Mouse (Mus musculus): ENCODE data around the gene Arl15.

Gene Arl15

DNA sequence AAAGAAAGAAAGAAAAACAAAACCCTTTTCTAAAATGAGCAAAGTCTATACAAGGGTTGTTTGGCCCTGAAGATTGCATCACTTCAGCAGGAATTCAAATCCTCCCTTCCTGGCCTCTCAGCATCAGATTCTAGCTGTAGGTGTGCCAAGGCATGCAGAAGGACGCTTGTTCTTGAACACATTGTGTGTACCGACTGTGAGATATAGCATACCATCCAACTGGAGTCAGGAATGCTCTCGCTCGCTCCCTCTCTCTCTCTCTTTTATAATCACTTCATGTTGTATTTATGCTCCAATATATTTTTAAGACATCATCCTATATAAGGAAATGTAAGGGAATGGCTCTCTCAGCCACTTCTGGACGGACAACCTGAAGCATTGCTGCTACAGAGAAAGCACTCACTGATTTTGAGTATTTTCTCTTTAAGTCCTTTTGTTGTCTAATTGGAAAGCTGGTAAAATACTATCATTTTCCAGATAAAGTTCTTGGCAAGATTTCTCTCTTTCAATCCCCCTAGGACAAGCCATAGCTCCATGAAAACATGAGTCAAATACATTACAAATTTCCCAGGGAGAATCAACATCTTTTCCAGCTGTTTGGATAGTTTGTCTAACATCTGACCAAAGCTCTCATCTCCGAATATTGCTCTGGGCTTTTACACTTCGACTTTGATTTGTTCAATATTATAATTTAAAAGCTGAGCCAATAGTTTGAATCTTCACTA lies 300.0 kb downstream of the Arl15 start:
- peak; percentile 43 to 54 for DNase-seq (ENCODE audit: low spot score in 2 of 2)

DNA sequence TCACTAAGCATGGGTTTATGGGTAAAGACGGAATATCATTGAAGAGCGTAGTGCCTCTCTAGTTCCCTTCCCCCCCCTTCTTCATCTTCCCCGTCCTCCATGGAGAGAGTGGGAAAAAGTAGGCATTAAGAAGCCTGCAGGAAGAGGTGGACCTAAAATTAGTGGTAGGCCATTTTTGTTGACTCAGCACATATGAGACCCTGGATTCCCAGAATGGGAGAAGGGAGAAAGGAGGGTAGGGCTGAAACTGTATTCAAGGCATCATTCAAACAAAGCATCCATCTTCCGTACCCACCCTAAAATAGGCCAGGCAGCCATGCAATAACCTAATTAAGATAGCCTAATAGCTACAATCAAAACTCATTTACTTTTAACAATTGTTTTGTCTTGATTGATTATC lies 301.1 kb downstream of the Arl15 start:
- DNase-seq (ENCODE audit: low spot score in 2 of 2): no peak

DNA sequence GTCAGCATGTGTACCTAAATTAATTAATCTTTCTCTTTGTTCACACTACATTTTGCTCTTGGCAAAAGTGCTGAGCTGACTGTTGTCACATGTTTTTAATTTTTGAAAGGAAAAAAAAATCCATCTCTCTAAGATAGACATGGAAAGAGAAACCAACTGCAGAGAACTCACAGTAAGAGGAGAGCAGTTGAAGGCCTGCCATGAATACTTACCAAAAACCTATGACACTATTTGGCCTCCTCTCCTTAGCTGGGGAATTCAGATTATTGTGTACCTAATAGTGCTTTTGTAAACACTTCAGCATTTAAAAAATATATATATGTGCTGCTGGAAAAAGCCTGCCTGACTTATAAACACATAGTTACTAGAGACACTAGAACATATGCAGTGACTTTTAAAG lies 302.1 kb downstream of the Arl15 start:
- peak in 1 of 2 experiments; percentile 11 for DNase-seq (ENCODE audit: low spot score in 2 of 2)

DNA sequence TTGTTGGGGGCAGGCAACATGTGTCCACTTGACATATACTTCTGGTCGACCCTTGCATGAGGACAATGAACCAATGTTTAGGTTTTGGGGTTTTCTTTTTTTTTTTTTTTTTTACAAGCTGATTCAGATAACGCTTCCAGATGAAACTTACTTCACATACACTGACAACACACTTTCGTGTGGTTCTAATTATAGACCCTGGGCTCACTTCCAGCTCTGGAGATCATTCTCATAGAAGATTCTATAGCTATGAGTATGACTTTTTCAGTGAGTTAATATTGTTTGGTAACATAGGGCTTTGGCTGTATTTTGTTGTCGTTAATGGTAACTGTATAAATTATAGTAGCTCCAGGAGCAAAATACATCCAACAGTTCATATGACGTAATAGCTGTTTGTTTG lies 306.9 kb downstream of the Arl15 start:
- no peak for DNase-seq (ENCODE audit: low spot score in 2 of 2)

DNA sequence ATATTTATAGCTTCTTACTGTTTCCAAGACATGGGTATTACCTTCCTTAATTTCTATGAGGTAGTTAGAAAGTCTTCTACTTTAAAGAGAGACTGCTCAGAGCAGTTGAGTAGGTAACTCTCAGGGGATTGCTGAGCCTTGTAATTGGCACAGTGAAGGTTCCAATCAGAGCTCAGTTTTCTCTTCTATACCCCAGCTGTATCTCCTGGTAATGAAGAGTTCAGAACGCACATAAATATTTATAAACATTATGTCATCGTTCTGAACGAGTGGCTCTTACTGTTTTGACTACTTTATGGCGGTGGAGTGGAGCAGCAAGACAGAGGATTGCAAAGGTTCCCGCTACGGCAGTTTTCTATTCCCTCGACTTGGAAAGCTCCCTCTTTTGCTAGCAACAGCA lies 311.8 kb downstream of the Arl15 start:
- DNase-seq (ENCODE audit: low spot score in 2 of 2): no peak

- no peak for DNase-seq (ENCODE audit: low spot score in 2 of 2)
Observed at GRCm38 (mm10) chr13:114107499-114107898, 313.2 kb downstream of the Arl15 start.

DNA sequence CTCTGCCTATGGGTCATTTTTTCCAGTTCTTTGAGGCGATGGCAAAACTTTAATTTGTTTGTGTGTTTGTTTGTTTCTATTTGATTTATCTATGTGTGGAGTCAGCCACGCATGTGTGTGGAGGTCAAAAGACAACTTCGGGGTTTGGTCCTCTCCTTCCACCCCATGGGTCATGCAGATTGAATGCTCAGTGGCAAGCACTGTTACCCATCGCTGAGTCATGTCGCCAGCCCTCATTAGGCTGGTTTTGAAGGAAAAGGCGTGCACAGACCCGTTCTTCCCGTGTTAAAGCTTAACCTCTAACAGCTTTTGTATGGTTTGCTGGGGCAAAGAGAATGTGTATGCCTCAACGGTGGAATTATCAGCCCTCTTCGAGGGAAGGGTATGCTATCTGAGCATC lies 315.1 kb downstream of the Arl15 start:
- no peak for DNase-seq (ENCODE audit: low spot score in 2 of 2)

- no peak for DNase-seq (ENCODE audit: low spot score in 2 of 2)
Observed at GRCm38 (mm10) chr13:114109845-114110244, 315.5 kb downstream of the Arl15 start.

GRCm38 (mm10) chr13:114113516-114113915 lies 319.2 kb downstream of the Arl15 start:
- no peak for DNase-seq (ENCODE audit: low spot score in 2 of 2)

- DNase-seq (ENCODE audit: low spot score in 2 of 2): no peak
Observed at GRCm38 (mm10) chr13:114114586-114114985, 320.3 kb downstream of the Arl15 start.

DNA sequence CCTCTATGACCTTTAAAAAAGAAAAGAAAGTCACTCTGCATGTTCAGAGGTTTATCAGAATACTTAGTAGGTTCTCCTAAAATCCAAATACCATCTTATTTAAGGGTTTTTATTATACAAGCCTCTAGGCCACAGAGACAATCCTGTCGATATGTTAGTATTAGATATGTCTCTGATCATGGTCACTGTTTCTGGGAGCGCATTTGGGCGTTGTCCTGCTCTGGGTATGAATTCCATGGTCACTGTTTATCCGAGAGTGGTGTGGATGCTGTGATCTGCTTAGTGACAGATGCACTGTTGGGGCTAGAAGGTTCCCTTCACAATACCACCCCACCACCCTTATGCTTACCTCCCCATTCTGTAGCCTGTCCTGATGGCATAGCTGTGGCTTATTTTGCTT lies 320.8 kb downstream of the Arl15 start:
- DNase-seq (ENCODE audit: low spot score in 2 of 2): no peak

- peak in 1 of 2 experiments; percentile 11 for DNase-seq (ENCODE audit: low spot score in 2 of 2)
Observed at GRCm38 (mm10) chr13:114118104-114118830, 324.0 kb downstream of the Arl15 start.

DNA sequence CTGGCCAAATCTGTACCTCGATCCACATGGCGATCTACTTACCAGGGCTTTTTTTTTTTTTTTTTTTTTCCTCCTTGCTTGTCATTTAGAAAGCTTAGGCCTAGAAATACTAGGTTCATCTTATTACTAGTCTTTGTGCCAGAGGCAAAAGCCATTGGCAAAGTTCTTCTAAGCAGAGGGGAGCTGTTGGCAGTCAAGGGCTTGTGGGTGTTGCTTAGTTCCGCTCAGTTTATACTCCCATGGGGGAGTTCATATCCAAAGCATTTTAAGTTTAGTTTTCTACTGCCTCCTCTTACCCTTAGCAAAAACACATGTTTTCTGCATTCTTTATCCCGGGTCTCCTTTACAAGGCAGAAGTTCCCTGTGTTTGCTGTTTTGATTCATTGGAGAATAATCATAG lies 325.5 kb downstream of the Arl15 start:
- DNase-seq (ENCODE audit: low spot score in 2 of 2): peak; percentile 37 to 47

GRCm38 (mm10) chr13:114121591-114121990 lies 327.3 kb downstream of the Arl15 start:
- no peak for DNase-seq (ENCODE audit: low spot score in 2 of 2)

- DNase-seq (ENCODE audit: low spot score in 2 of 2): no peak
Observed at GRCm38 (mm10) chr13:114123391-114123790, 329.1 kb downstream of the Arl15 start.

DNA sequence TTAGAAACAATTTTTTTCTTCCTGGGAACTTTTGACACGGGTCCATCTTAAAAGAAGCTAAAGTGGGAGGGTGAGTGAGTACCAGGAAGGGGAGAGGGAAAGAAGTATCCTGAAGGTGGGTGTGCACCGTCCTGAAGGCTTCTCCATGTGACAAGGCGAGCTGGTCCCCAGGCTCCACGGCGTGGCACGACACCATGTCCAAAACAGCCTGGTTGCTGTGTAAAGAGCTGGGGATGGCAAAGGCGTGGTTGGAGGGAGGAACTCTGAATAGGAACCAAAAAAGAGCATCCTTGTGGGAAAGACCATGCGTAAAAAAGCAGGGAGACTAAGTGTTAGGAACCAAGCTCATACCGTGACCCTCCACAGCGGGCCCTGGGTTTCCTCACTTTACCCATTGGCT lies 330.1 kb downstream of the Arl15 start:
- DNase-seq (ENCODE audit: low spot score in 2 of 2): no peak

GRCm38 (mm10) chr13:114124991-114125390 lies 330.7 kb downstream of the Arl15 start:
- DNase-seq (ENCODE audit: low spot score in 2 of 2): no peak

DNA sequence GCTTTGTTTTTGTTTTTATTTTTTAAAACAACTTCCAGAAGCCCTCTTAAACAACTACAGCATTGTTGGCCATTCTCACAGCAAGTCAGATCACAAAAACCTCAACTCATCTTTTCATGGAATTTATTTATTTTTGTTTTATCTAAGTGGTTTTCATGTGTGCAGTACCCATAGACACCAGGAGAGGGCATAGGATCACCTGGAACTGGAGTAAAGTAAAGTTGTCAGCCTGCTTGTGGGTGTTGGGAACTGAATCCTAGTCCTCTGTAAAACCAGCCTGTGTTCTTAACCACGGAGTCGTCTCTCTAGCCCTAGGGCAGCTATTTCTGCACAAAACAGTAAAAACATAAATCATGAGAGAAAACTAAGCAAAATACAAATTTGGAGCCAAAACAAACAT lies 334.1 kb downstream of the Arl15 start:
- no peak for DNase-seq (ENCODE audit: low spot score in 2 of 2)

GRCm38 (mm10) chr13:114129986-114130385 lies 335.7 kb downstream of the Arl15 start:
- no peak for DNase-seq (ENCODE audit: low spot score in 2 of 2)

- no peak for DNase-seq (ENCODE audit: low spot score in 2 of 2)
Observed at GRCm38 (mm10) chr13:114130566-114131319, 336.4 kb downstream of the Arl15 start.

DNA sequence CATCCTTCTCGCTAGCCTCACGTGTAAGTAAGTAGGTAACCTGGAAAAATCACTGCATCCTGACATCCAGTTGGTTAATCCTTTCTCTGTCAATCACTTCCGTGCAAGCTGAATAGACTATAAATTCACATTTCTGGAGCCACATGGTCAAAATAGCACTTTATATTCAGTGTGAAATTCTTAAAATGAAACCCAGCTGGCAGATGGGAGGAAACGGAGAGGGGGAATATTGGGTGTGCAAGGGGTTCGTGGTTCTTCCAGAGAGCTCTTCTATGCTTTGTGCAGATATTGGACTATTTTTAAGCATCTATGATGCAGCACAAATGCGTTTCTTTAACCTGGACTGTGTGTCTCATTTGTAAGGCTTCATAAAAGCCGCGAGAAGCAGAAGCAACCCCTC lies 344.6 kb downstream of the Arl15 start:
- DNase-seq (ENCODE audit: low spot score in 2 of 2): no peak

DNA sequence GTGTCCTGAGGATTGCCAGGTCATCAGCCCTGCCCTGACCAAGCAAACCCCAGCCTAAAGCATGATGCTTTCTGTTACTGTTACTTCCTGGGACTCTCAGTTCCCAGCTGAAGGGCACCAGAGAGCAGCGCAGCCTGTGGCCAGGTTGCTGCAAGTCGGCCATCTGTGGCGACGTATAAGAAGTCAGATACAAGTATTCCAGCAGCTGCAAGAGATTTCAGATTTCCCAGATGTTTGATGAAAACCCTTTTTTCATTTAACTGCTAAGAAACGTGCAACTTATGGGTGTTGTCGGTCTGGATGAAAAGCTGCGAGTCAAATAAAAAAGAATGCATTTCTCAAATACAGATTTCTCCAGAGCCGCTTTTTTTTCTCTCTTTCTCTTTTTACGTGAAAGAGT lies 345.3 kb downstream of the Arl15 start:
- DNase-seq (ENCODE audit: low spot score in 2 of 2): no peak

- DNase-seq (ENCODE audit: low spot score in 2 of 2): no peak
Observed at GRCm38 (mm10) chr13:114142826-114143225, 348.5 kb downstream of the Arl15 start.
